Mouse (Mus musculus) E14TG2a.4 (cell line): ENCODE data around the gene Olfr1418.
A peak's percentile ranks its signal among the peaks of the same experiment; 100 is the strongest.

Experiments used
- H3K27me3 ChIP-seq: 2 replicates; pipeline ENCODE4 v1.6.1; 2014; ENCODE audit warnings: low read length, control low read depth; ENCODE audit not compliant: insufficient read depth
- H3K36me3 ChIP-seq: 2 replicates; pipeline ENCODE4 v1.6.1; 2014; ENCODE audit warnings: low read length, control low read depth; ENCODE audit not compliant: insufficient read depth
- H3K4me1 ChIP-seq: replicated peaks from 2 replicates; pipeline ENCODE4 v1.6.1; 2014; ENCODE audit warnings: low read depth, low read length, control low read depth
- H3K4me3 ChIP-seq: replicated peaks from 2 replicates; pipeline ENCODE4 v1.5.1; 2014; ENCODE audit warnings: mild to moderate bottlenecking, low read length
- H3K9me3 ChIP-seq: 2 replicates; pipeline ENCODE4 v1.6.1; 2014; ENCODE audit warnings: low read length, control low read depth
- CTCF ChIP-seq: conservative IDR thresholded peaks from 2 replicates; pipeline ENCODE4 v1.5.1; 2014; ENCODE audit warnings: low read length
- NANOG ChIP-seq: IDR thresholded peaks from 2 replicates; pipeline ENCODE4 v1.6.1; 2014; ENCODE audit warnings: borderline replicate concordance, low read length, mixed read lengths
- POU5F1 ChIP-seq: IDR thresholded peaks from 2 replicates; pipeline ENCODE4 v1.6.1; 2014; ENCODE audit warnings: low read length, borderline replicate concordance

Gene Olfr1418

GRCm38 (mm10) chr19:11814742-11815333 is 46.0 kb downstream of the Olfr1418 start:
- Histone ChIP-seq H3K9me3 (no peaks in the 10 kb centered on the region), H3K4me3 (peak overlapping the region; percentile 29), H3K27me3 (peaks cover 21% of the 10 kb centered on the region), H3K36me3 (peaks cover 36% of the 10 kb centered on the region), H3K4me1 (peaks cover 91% of the 10 kb centered on the region)
- TF ChIP-seq POU5F1 = no peak
- no peak for TF ChIP-seq CTCF
- TF ChIP-seq NANOG = no peak

DNA sequence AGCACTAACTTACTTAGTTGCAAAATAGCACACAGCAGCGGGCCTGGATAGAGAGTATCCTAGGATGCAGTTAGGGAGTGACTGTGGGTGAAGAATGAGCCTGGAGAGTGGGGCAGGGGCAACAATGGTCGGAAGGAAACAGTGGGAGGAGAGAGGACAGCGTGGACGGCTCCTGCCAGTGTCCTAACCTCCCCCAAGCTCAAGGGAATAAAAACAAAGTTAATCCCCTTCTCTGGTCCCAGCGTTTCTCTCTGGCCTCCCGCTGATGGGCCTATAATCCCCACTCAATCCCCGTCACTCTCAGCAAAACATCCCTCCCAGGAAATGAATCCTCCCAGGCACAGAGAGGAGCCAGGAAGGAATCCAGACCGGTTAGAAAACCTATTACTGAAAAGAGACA is 47.2 kb downstream of the Olfr1418 start:
- peak overlapping the region; percentile 39 for H3K4me3 ChIP-seq
- peaks cover 12% of the 10 kb centered on the region; the same call in 1 of the 2 replicates for H3K27me3 ChIP-seq
- no peak for TF ChIP-seq POU5F1
- TF ChIP-seq CTCF = no peak
- TF ChIP-seq NANOG = no peak
- H3K4me1 ChIP-seq = peaks cover 94% of the 10 kb centered on the region
- H3K36me3 ChIP-seq = peaks cover 37% of the 10 kb centered on the region
- no peaks in the 10 kb centered on the region for H3K9me3 ChIP-seq

DNA sequence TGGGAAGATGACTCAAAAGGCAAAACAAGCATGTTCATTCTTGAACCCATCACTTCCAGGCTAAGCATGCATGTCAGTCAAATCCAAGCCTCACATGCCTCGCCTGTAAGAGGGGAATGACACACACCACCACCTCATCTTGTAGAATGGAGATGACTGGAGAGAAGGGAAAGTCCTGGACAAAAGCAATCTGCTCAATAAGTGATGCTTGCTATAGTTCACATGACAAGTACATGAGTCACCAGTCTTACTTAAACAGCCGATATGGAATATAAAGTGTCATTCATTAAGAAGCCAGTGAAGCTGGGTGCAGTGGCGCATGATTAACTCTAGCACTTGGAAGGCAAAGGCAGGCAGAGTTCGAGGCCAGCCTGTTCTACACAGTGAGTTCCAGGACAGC is 47.7 kb downstream of the Olfr1418 start:
- TF ChIP-seq POU5F1 (no peak), CTCF (no peak), NANOG (no peak)
- H3K9me3 ChIP-seq = no peaks in the 10 kb centered on the region
- no peak overlapping the region for H3K4me3 ChIP-seq
- peaks cover 37% of the 10 kb centered on the region for H3K36me3 ChIP-seq
- peaks cover 10% of the 10 kb centered on the region; the same call in 1 of the 2 replicates for H3K27me3 ChIP-seq
- H3K4me1 ChIP-seq = peaks cover 99% of the 10 kb centered on the region

DNA sequence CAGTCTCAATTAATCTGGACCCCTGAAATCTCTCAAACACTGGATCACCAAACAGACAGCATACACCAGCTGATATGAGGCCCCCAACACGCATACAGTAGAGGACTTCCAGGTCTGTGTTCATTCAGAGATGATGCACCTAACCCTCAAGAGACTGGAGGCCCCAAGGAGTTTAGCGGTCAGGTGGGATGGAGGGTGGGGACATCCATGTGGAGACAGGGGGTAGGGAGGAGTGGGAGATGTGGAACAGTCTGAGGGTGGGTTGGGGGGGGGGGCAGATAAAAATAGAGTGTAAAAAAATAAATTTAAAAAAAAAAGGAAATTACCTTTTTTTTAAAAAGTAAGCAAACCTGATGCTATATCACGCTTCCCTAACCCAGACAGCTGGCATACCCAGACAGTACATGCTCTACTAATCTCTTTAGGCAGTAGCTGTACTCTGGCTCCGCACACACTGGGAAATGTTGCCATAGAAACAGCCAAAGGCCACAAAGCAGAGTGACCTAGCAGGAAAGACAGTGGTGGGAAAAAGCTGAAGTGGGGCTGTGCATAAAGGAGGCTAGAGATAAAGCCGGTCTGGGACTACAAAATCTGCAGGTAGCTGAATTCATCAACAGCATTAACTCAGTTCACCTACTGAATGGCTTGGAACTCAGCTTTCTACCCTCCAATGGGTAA is 49.0 kb downstream of the Olfr1418 start:
- Histone ChIP-seq H3K4me3 (no peak overlapping the region), H3K27me3 (no peaks in the 10 kb centered on the region), H3K36me3 (peaks cover 37% of the 10 kb centered on the region), H3K9me3 (no peaks in the 10 kb centered on the region), H3K4me1 (peaks cover 99% of the 10 kb centered on the region)
- no peak for TF ChIP-seq POU5F1
- TF ChIP-seq CTCF = no peak
- TF ChIP-seq NANOG = no peak

DNA sequence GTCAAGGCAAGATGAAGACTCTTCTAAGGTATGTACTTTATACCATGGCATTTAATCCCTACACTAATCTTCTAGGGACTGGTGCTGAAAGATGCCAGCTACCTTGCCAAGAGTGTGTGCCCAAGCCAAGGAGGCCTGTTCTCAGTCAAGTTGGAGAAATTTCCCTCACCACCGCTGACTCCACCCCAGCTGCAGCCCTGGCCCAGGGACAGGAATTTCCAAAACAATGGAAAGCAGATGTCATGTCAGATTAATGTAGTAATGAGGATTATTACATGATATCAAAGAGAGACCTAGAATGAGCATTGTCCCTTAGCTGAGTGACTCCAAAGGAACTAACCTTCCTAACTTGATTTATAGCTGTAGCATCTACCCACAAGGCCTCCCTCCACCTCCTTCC is 50.0 kb downstream of the Olfr1418 start:
- H3K36me3 ChIP-seq = peaks cover 38% of the 10 kb centered on the region
- no peaks in the 10 kb centered on the region for H3K9me3 ChIP-seq
- TF ChIP-seq CTCF = no peak
- no peak for TF ChIP-seq POU5F1
- no peak for TF ChIP-seq NANOG
- H3K4me3 ChIP-seq = 0 out of 2 replicates have a peak overlapping the region, but pooled peaks have one; percentile 21
- H3K4me1 ChIP-seq = peaks cover 99% of the 10 kb centered on the region
- H3K27me3 ChIP-seq = no peaks in the 10 kb centered on the region

DNA sequence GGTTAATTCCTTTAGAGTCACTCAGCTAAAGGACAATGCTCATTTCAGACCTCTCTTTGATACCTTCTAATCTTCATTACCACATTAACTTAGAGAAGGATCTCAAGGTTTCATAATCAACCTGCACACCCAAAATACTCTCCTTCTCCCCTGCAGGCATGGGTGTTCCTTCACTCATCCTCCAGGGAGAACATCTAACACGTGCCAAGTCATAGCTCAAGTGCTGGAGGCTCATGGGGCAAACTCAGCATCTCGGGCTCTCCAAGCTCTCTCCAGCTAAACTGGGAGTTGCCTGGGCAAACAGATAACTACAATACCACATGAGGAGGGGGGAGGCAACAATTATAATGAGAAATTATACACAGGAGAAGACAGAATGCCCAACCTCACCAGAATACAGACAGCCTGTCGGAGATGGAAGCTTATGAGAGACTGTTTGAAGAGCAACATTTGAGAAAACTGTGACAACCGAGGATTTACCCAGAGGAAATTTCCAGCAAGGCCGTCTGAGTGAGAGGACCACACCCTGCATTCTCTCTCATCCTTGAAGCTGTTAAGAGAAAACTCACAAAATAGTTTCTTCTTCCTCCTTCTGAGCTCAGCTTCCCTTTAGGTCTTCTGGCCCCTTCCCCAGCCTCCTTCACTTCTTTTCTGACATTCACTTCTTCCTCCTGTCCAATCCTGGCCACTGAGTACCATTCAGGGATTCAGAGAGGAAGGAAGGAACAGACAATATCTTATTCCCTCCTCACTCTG is 50.7 kb downstream of the Olfr1418 start:
- TF ChIP-seq POU5F1 (no peak), CTCF (no peak), NANOG (no peak)
- Histone ChIP-seq H3K27me3 (no peaks in the 10 kb centered on the region), H3K9me3 (no peaks in the 10 kb centered on the region), H3K4me1 (peaks cover 99% of the 10 kb centered on the region), H3K36me3 (peaks cover 40% of the 10 kb centered on the region), H3K4me3 (peak overlapping the region; percentile 21; the same call in 1 of the 2 replicates)

- Histone ChIP-seq H3K36me3 (peaks cover 43% of the 10 kb centered on the region), H3K4me1 (peaks cover 99% of the 10 kb centered on the region), H3K9me3 (no peaks in the 10 kb centered on the region), H3K27me3 (no peaks in the 10 kb centered on the region), H3K4me3 (0 out of 2 replicates have a peak overlapping the region, but pooled peaks have one; percentile 21)
- no peak for TF ChIP-seq CTCF
- TF ChIP-seq POU5F1 = no peak
- no peak for TF ChIP-seq NANOG
These were observed 52.4 kb downstream of the Olfr1418 start for GRCm38 (mm10) chr19:11808452-11808851.

DNA sequence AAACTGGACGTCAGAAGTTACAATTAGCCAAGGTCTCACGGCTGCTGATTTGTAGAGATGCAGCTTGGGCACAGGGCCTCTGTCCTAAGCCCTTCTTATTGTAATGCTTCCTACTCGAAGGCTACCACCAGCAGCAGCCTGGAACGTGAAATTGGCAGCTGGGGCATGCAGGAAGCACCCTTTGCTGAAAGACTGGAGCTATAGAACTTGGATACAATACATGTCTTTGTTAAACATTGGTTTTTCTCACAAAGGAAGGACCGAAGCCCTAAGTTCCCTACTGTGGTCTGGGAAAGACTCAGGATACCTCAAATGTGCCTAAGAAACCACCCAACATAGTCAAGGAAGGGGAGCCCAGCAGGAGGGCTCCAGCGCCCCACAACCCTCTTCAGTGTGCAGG is 53.0 kb downstream of the Olfr1418 start:
- Histone ChIP-seq H3K27me3 (no peaks in the 10 kb centered on the region), H3K9me3 (no peaks in the 10 kb centered on the region), H3K36me3 (peaks cover 43% of the 10 kb centered on the region), H3K4me1 (peaks cover 99% of the 10 kb centered on the region), H3K4me3 (0 out of 2 replicates have a peak overlapping the region, but pooled peaks have one; percentile 21)
- TF ChIP-seq CTCF (no peak), NANOG (peak; percentile 36; the same call in 1 of the 2 replicates)
